Mouse (Mus musculus): ENCODE results near the gene Ppt2.
A peak's percentile ranks its signal among the peaks of the same experiment; 100 is the strongest.

Gene Ppt2

GRCm38 (mm10) chr17:34656666-34657065 lies 28.4 kb upstream of the Ppt2 start:
- no peak for DNase-seq (ENCODE audit: low read depth, low spot score)

GRCm38 (mm10) chr17:34655581-34655991 lies 27.3 kb upstream of the Ppt2 start:
- DNase-seq (ENCODE audit: low read depth, low spot score), result no peak

GRCm38 (mm10) chr17:34655160-34655559 lies 26.9 kb upstream of the Ppt2 start:
- no peak for DNase-seq (ENCODE audit: low read depth, low spot score)

GRCm38 (mm10) chr17:34654392-34654791 lies 26.1 kb upstream of the Ppt2 start:
- DNase-seq (ENCODE audit: low read depth, low spot score), result no peak

GRCm38 (mm10) chr17:34653746-34654285 lies 25.5 kb upstream of the Ppt2 start:
- no peak for DNase-seq (ENCODE audit: low read depth, low spot score)

GRCm38 (mm10) chr17:34652985-34653384 lies 24.7 kb upstream of the Ppt2 start:
- no peak for DNase-seq (ENCODE audit: low read depth, low spot score)

GRCm38 (mm10) chr17:34652546-34652945 lies 24.2 kb upstream of the Ppt2 start:
- no peak for DNase-seq (ENCODE audit: low read depth, low spot score)

- no peak for DNase-seq (ENCODE audit: low read depth, low spot score)
Observed at GRCm38 (mm10) chr17:34651507-34652221, 23.4 kb upstream of the Ppt2 start.

- no peak for DNase-seq (ENCODE audit: low read depth, low spot score)
Observed at GRCm38 (mm10) chr17:34650781-34651180, 22.5 kb upstream of the Ppt2 start.

GRCm38 (mm10) chr17:34649106-34649864 lies 21.0 kb upstream of the Ppt2 start:
- DNase-seq (ENCODE audit: low read depth, low spot score), result no peak

GRCm38 (mm10) chr17:34648141-34648890 lies 20.0 kb upstream of the Ppt2 start:
- DNase-seq (ENCODE audit: low read depth, low spot score), result no peak

GRCm38 (mm10) chr17:34646906-34647787 lies 18.8 kb upstream of the Ppt2 start, which contains the start of gene Atf6b:
Gene Atf6b (plus strand): TSS chr17:34647146.
- DNase-seq (ENCODE audit: low read depth, low spot score), result peak; percentile 99

GRCm38 (mm10) chr17:34645831-34646511 lies 17.7 kb upstream of the Ppt2 start:
- no peak for DNase-seq (ENCODE audit: low read depth, low spot score)

GRCm38 (mm10) chr17:34645256-34645829 lies 17.0 kb upstream of the Ppt2 start:
- no peak for DNase-seq (ENCODE audit: low read depth, low spot score)

- peak; percentile 97 for DNase-seq (ENCODE audit: low read depth, low spot score)
Observed at GRCm38 (mm10) chr17:34644608-34645007, 16.3 kb upstream of the Ppt2 start, which contains the start of gene Fkbpl. Gene Fkbpl (plus strand): TSS chr17:34644764.

- no peak for DNase-seq (ENCODE audit: low read depth, low spot score)
Observed at GRCm38 (mm10) chr17:34643944-34644343, 15.6 kb upstream of the Ppt2 start.

GRCm38 (mm10) chr17:34643379-34643778 lies 15.1 kb upstream of the Ppt2 start:
- DNase-seq (ENCODE audit: low read depth, low spot score), result no peak

- DNase-seq (ENCODE audit: low read depth, low spot score), result no peak
Observed at GRCm38 (mm10) chr17:34641945-34642344, 13.6 kb upstream of the Ppt2 start.

GRCm38 (mm10) chr17:34640778-34641601 lies 12.7 kb upstream of the Ppt2 start:
- peak; percentile 72 for DNase-seq (ENCODE audit: low read depth, low spot score)
